Mouse (Mus musculus) brain, embryonic 14.5 days (tissue): ENCODE results near the gene Letmd1.

Experiments
- CTCF ChIP-seq: fragments of 200-500 bp; IDR thresholded peaks from 2 replicates; pipeline ENCODE4 v1.5.1; 2012; ENCODE audit warnings: inconsistent platforms, mild to moderate bottlenecking, moderate library complexity, borderline replicate concordance; ENCODE audit not compliant: insufficient read depth, insufficient read length; ENCODE audit errors: extremely low read depth
- POLR2A ChIP-seq: fragments of 200-500 bp; IDR thresholded peaks from 2 replicates; pipeline ENCODE4 v1.6.1; 2012; ENCODE audit warnings: mild to moderate bottlenecking, inconsistent platforms, borderline replicate concordance; ENCODE audit not compliant: poor library complexity, insufficient read depth, insufficient read length, severe bottlenecking; ENCODE audit errors: extremely low read depth

DNA sequence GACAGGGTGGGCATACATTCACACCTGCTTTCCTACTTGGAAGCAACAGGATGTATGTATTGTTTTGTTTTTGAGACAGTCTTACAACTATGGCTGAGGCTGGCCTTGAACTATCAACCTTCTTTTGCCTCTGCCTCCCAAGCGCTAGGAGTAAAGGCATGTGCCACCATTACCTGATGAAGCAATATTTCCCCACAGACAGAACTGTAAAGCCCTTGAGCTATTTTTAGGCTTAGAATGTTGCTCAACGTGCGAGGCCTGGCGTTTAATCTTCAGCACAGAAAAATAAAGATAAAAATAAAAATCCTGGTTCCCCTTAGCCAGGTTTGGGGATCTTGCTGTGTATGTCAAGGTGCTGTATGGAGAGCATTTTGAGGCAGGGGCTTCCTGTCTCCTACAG is 32.7 kb upstream of the Letmd1 start:
- TF ChIP-seq CTCF (no peak), POLR2A (no peak)
